Mouse (Mus musculus): ENCODE data around the gene Tuba1c.
A peak's percentile ranks its signal among the peaks of the same experiment; 100 is the strongest.

The Tuba1c gene

DNA sequence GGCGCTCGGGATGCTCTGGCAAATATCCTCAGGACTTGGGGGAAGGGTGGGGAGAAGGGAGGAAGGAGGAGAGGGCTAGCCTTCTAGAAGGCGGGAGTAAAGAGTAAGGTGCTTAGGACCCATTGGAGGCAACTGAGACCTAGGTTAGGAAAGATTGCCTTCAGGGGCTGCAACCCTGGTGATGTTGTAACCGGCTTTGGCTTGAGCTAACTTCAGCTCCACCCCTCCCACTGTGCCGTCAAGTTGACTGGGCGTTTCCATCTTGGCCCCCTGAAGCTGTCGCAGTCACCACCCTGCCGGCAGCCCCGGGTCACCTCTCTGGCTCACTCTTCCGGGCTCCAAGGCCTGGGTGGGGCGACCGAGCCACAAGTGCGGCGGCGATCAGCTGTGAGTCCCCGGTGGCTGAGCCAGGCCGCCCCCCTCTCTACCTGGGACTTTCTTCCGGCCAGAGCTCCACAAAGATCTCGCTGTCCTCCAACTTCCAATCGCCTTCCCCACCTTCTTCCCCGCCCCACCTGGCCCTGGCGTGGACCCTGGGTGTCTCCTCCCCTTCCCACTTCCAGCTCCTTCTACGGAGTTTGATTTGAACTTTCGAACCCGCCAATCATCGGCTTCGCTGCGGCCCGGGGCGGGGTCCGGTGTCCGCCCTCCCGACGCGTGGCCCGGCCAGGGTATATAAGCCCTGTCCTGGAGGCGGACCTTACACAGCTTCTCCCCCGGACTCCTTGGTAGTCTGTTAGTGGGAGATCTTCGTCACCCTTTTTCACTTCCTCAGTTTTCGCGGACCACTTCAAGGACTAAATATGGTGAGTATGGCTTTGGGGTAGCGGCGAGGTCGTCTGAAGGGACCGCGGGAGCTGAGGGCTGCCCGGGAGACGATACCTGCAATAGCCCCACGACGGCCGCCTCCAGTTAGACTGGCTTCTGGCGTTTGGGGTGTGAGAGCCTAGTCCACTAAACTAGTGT, at the start of gene Tuba1c:
Tuba1c (plus strand) TSS at position 273 of the 966 bp plus-strand sequence.
- DNase-seq, result peak; percentile 96 to 97

- DNase-seq, result no peak
Observed at GRCm38 (mm10) chr15:98980012-98980614, 49.6 kb upstream of the Tuba1c start.

DNA sequence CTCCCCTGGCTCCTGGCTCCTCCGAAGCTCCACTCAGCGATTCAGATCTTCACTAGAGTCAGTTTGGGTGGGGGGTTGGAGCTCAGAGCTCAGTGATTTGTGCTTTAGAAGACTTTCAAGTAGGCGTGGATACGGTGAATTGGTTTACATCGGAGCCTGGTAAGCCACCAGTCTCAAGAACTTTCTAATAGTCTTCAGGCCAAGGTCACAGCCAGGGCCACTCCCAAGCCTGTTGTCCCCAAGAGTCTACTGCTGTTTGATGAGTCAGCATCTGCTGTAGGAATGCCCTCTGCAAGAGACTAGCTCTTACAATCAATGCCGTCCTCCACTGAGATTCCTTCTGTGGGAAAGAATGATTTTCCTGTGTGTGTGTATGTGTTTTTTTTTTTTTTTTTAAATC, 47.6 kb upstream of the Tuba1c start:
- no peak for DNase-seq

GRCm38 (mm10) chr15:98983431-98984081, 46.1 kb upstream of the Tuba1c start:
- no peak for DNase-seq

GRCm38 (mm10) chr15:98984681-98985080, 45.0 kb upstream of the Tuba1c start:
- no peak for DNase-seq

GRCm38 (mm10) chr15:98985240-98985981, 44.3 kb upstream of the Tuba1c start:
- DNase-seq, result peak; percentile 91 to 92

GRCm38 (mm10) chr15:98985982-98986715, 43.5 kb upstream of the Tuba1c start:
- DNase-seq, result no peak

- no peak for DNase-seq
Observed at GRCm38 (mm10) chr15:98987077-98987630, 42.5 kb upstream of the Tuba1c start.

GRCm38 (mm10) chr15:98987661-98988181, 42.0 kb upstream of the Tuba1c start:
- DNase-seq, result no peak

GRCm38 (mm10) chr15:98988787-98989186, 40.9 kb upstream of the Tuba1c start:
- DNase-seq, result no peak

- DNase-seq, result no peak
Observed at GRCm38 (mm10) chr15:98989701-98990430, 39.8 kb upstream of the Tuba1c start.

DNA sequence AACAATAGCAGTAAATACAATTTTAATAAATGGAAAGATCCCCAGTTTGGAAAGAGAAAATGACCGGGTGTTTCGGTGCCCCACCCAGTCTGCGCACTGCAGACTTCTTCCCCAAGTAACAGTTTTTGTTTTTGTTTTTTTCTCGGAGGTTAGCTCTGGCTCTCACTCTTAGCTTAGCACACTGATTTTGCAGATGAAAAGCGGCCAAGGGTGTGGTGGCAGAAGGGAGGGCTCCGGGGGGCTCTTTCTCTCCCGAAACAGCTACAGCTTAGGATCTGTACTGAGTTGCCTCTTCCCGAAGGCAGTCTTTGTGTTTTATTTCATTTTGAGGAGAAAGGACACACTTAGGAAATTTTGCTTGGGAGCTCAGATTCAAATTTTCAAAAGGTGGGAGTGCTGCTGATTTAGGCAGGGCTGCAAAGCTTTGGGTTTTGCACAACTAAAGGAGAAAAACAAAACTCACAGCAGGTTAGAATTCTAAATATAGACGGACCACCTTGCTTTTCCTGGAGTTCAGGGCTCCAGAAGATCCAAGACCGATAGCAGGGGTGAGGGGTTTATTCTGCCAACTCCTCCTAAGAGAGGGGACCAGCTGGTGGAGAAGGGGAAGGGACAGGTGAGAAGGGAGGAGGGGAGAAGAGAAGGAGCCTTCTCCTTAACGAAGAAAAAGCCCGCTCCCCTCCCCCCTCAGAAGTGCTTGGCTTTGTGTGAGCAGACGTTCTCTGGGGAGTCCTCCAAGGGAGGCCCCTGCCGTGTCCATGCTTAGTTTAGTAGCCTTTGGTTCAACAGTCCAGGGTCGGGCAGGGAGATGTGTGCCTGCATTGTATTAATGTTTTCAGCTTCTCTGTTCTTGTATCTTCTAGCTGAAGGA, 38.8 kb upstream of the Tuba1c start:
- no peak for DNase-seq

DNA sequence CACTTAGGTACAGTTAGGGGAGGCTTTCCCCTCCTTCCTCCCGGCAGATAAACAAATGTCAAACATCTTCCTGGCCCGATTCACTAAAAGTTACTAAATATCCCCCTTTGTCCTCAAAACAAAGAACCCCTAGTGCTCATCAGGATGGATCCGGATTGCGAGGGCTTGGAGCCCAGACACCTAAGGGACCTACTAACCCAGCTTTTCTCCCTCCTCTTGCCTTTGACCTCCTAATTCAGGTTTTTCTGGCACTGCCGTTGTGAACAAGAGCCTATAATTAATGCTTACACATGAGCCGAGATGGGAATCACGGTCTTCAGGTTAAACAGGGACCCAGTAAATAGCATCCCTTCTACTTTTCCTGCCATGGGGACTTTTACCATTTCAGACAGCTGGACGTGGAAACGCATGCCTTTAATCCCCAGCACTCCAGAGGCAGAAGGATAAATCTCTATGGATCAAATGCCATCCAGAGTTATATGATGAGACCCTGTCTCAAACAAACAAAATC, 38.1 kb upstream of the Tuba1c start:
- DNase-seq, result no peak

- DNase-seq, result peak; percentile 69 to 78
Observed at GRCm38 (mm10) chr15:98992086-98992912, 37.4 kb upstream of the Tuba1c start.

DNA sequence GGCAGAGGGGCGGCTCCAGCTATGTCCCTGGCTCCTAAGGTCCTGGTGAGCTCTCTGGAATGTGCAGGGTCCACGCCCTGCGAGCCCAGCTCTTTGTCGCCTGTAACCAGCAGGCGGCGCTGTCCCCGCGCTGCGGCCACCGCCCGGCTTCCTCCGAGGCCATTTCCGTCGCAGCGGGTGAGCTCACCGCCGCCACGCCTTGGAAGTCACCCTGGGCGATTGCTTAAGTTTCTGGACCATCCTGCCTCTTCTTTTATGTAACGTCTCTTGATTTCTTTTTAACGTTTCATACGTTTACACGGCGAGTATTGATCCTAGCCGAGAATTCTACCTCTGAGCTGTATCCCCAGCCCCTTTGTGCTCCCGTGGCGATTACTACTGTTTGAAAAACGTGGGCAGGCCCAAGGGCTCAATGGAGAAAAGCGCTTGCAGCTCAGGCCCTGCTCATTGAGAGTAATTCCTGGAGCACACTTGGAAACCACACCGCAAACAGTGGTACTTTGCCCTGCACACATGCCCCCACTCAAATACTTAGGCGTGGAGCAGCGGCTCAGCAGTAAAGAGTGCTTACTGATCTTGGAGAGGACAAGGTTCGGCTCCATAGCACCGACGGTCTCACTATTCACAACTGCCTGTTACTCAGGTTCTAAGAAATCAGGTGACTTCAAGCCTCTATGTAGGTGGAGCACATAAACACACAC, 36.4 kb upstream of the Tuba1c start:
- DNase-seq, result peak; percentile 95 to 97

DNA sequence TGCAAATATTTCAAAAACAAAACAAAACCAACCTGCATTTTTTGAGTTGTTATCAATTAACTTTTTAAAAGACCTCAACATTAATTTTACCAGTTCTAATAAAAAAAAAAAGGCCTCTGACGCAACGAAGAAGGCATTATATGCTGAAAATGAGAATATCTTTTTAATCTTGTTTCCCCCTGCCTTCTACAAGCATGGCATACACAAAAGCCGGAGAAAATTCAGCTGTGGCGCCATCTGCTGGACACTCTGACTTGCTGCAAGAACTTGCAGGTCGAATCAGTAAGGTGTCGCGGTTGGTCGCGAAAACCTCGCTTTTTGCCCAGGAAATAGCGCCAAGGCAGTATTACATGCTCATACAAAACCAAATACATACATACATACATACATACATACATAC, 35.8 kb upstream of the Tuba1c start:
- DNase-seq, result peak; percentile 85 to 90

GRCm38 (mm10) chr15:98994957-98995520, 34.7 kb upstream of the Tuba1c start:
- no peak for DNase-seq
